Mouse (Mus musculus): ENCODE results near the gene Scamp1.

The Scamp1 gene

GRCm38 (mm10) chr13:94180477-94181420, 104.9 kb downstream of the Scamp1 start:
- in situ Hi-C loops (cut with MboI; ENCODE audit: unreplicated experiment in 2 of 2) = no loop called here

GRCm38 (mm10) chr13:94178401-94179040, 107.1 kb downstream of the Scamp1 start:
- in situ Hi-C loops (cut with MboI; ENCODE audit: unreplicated experiment in 2 of 2) = no loop called here

- in situ Hi-C loops (cut with MboI; ENCODE audit: unreplicated experiment in 2 of 2) = no loop called here
These were observed 108.5 kb downstream of the Scamp1 start for GRCm38 (mm10) chr13:94177148-94177547.

- in situ Hi-C loops (cut with MboI; ENCODE audit: unreplicated experiment in 2 of 2) = no loop called here
These were observed 110.1 kb downstream of the Scamp1 start for GRCm38 (mm10) chr13:94175379-94176050.

GRCm38 (mm10) chr13:94174577-94175279, 110.9 kb downstream of the Scamp1 start:
- in situ Hi-C loops (cut with MboI; ENCODE audit: unreplicated experiment in 2 of 2) = no loop called here

- in situ Hi-C loops (cut with MboI; ENCODE audit: unreplicated experiment in 2 of 2) = no loop called here
These were observed 111.8 kb downstream of the Scamp1 start for GRCm38 (mm10) chr13:94173633-94174576.

- in situ Hi-C loops (cut with MboI; ENCODE audit: unreplicated experiment in 2 of 2) = no loop called here
These were observed 112.9 kb downstream of the Scamp1 start for GRCm38 (mm10) chr13:94172533-94173310.

GRCm38 (mm10) chr13:94171612-94172011, 114.0 kb downstream of the Scamp1 start:
- in situ Hi-C loops (cut with MboI; ENCODE audit: unreplicated experiment in 2 of 2) = no loop called here

GRCm38 (mm10) chr13:94169325-94169916, 116.2 kb downstream of the Scamp1 start:
- in situ Hi-C loops (cut with MboI; ENCODE audit: unreplicated experiment in 2 of 2) = no loop called here

- in situ Hi-C loops (cut with MboI; ENCODE audit: unreplicated experiment in 2 of 2) = no loop called here
These were observed 117.3 kb downstream of the Scamp1 start for GRCm38 (mm10) chr13:94168319-94168718.

GRCm38 (mm10) chr13:94164501-94164900, 121.2 kb downstream of the Scamp1 start:
- in situ Hi-C loops (cut with MboI; ENCODE audit: unreplicated experiment in 2 of 2) = no loop called here

- in situ Hi-C loops (cut with MboI; ENCODE audit: unreplicated experiment in 2 of 2) = no loop called here
These were observed 126.0 kb downstream of the Scamp1 start for GRCm38 (mm10) chr13:94159478-94160220.

- in situ Hi-C loops (cut with MboI; ENCODE audit: unreplicated experiment in 2 of 2) = no loop called here
These were observed 126.7 kb downstream of the Scamp1 start for GRCm38 (mm10) chr13:94158864-94159477.

- in situ Hi-C loops (cut with MboI; ENCODE audit: unreplicated experiment in 2 of 2) = no loop called here
These were observed 129.8 kb downstream of the Scamp1 start for GRCm38 (mm10) chr13:94155657-94156429.

GRCm38 (mm10) chr13:94154512-94155296, 131.0 kb downstream of the Scamp1 start:
- in situ Hi-C loops (cut with MboI; ENCODE audit: unreplicated experiment in 2 of 2) = no loop called here

- in situ Hi-C loops (cut with MboI; ENCODE audit: unreplicated experiment in 2 of 2) = no loop called here
These were observed 132.0 kb downstream of the Scamp1 start for GRCm38 (mm10) chr13:94153658-94154057.
